Mouse (Mus musculus): ENCODE results near the gene Chaf1a. TPM values are rescaled to one million over a fixed set of nuclear protein-coding genes. Genes with fewer than 3 reads are reported as not detected.
A peak's percentile ranks its signal among the peaks of the same experiment; 100 is the strongest.

Gene Chaf1a
- polyA plus RNA-seq (2016; fragmentation: Nextera tagmentation; extraction: Ambion mirVana), result 24.0 and 30.0 TPM in 2 replicates

- Histone ChIP-seq H3K27ac (peak within 1 kb of the TSS; percentile 94), H3K4me3 (peak within 1 kb of the TSS; percentile 88), H3K27me3 (ENCODE audit: insufficient read depth, poor library complexity, severe bottlenecking) (no peaks in the 10 kb centered on the region), H3K9me3 (no peaks in the 10 kb centered on the region), H3K4me1 (peaks cover 17% of the 10 kb centered on the region), H3K36me3 (peaks cover 19% of the 10 kb centered on the region)
- peak; percentile 99 for DNase-seq (ENCODE audit: low spot score)
- under 1% methylated on average over 68 of the region's 68 CpGs for WGBS
Observed at GRCm38 (mm10) chr17:56040030-56040856, at the start of gene Chaf1a. Chaf1a (plus strand) TSS chr17:56040439.

- Histone ChIP-seq H3K27ac (no peak overlapping the region), H3K36me3 (peaks cover 2% of the 10 kb centered on the region; the same call in 1 of the 2 replicates), H3K27me3 (ENCODE audit: insufficient read depth, poor library complexity, severe bottlenecking) (peaks cover 22% of the 10 kb centered on the region), H3K4me1 (peaks cover 10% of the 10 kb centered on the region), H3K9me3 (no peaks in the 10 kb centered on the region), H3K4me3 (no peak overlapping the region)
- no peak for DNase-seq (ENCODE audit: low spot score)
- 80% methylated on average over 15 of the region's 15 CpGs for WGBS
Observed at GRCm38 (mm10) chr17:55996007-55996406, 44.2 kb upstream of the Chaf1a start.

- Histone ChIP-seq H3K27me3 (ENCODE audit: insufficient read depth, poor library complexity, severe bottlenecking) (peaks cover 49% of the 10 kb centered on the region), H3K4me3 (peak overlapping the region; percentile 46), H3K36me3 (peaks cover 2% of the 10 kb centered on the region; the same call in 1 of the 2 replicates), H3K27ac (no peak overlapping the region), H3K4me1 (peaks cover 10% of the 10 kb centered on the region), H3K9me3 (no peaks in the 10 kb centered on the region)
- no peak for DNase-seq (ENCODE audit: low spot score)
- 7% methylated on average over 30 of the region's 30 CpGs for WGBS
Observed at GRCm38 (mm10) chr17:55999794-56000499, 40.3 kb upstream of the Chaf1a start.

GRCm38 (mm10) chr17:56003000-56003399 lies 37.2 kb upstream of the Chaf1a start:
- Histone ChIP-seq H3K9me3 (no peaks in the 10 kb centered on the region), H3K36me3 (no peaks in the 10 kb centered on the region), H3K4me1 (peaks cover 28% of the 10 kb centered on the region), H3K27ac (no peak overlapping the region), H3K4me3 (no peak overlapping the region), H3K27me3 (ENCODE audit: insufficient read depth, poor library complexity, severe bottlenecking) (peaks cover 50% of the 10 kb centered on the region)
- 75% methylated on average over 3 of the region's 3 CpGs for WGBS
- no peak for DNase-seq (ENCODE audit: low spot score)

GRCm38 (mm10) chr17:56005415-56006061 lies 34.7 kb upstream of the Chaf1a start, which contains the start of the genes Stap2 and Mpnd:
Stap2 (minus strand) TSS chr17:56005584.
Mpnd (plus strand) TSS chr17:56005711.
- Histone ChIP-seq H3K9me3 (no peaks in the 10 kb centered on the region), H3K4me3 (peak within 1 kb of the TSS; percentile 27), H3K27me3 (ENCODE audit: insufficient read depth, poor library complexity, severe bottlenecking) (peaks cover 33% of the 10 kb centered on the region), H3K36me3 (no peaks in the 10 kb centered on the region), H3K27ac (peak within 1 kb of the TSS; percentile 2; the same call in 1 of the 2 replicates), H3K4me1 (peaks cover 33% of the 10 kb centered on the region)
- no peak for DNase-seq (ENCODE audit: low spot score)
- WGBS, result 40% methylated on average over 13 of the region's 13 CpGs

GRCm38 (mm10) chr17:56006956-56007355 lies 33.3 kb upstream of the Chaf1a start:
- H3K4me3 ChIP-seq, result 0 out of 2 replicates have a peak overlapping the region, but pooled peaks have one; percentile 8
- WGBS, result 41% methylated on average over 10 of the region's 10 CpGs

GRCm38 (mm10) chr17:56007444-56008355 lies 32.5 kb upstream of the Chaf1a start:
- WGBS, result 27% methylated on average over 14 of the region's 14 CpGs
- H3K4me3 ChIP-seq, result peak overlapping the region; percentile 80
- peaks cover 19% of the 10 kb centered on the region for H3K36me3 ChIP-seq
- peaks cover 37% of the 10 kb centered on the region for H3K4me1 ChIP-seq
- H3K27ac ChIP-seq, result peak overlapping the region; percentile 88
- no peak for DNase-seq (ENCODE audit: low spot score)
- peaks cover 15% of the 10 kb centered on the region; the same call in 1 of the 2 replicates for H3K27me3 ChIP-seq (ENCODE audit: insufficient read depth, poor library complexity, severe bottlenecking)
- no peaks in the 10 kb centered on the region for H3K9me3 ChIP-seq

More at GRCm38 (mm10) chr17:56006956-56007355, 33.3 kb upstream of the Chaf1a start:
- no peak for DNase-seq (ENCODE audit: low spot score)
- Histone ChIP-seq H3K27me3 (ENCODE audit: insufficient read depth, poor library complexity, severe bottlenecking) (peaks cover 20% of the 10 kb centered on the region; the same call in 1 of the 2 replicates), H3K36me3 (peaks cover 12% of the 10 kb centered on the region), H3K4me1 (peaks cover 37% of the 10 kb centered on the region), H3K9me3 (no peaks in the 10 kb centered on the region), H3K27ac (peak overlapping the region; percentile 88)

GRCm38 (mm10) chr17:56008356-56009087 lies 31.7 kb upstream of the Chaf1a start:
- under 1% methylated on average over 21 of the region's 21 CpGs for WGBS
- DNase-seq (ENCODE audit: low spot score), result peak; percentile 99

GRCm38 (mm10) chr17:56009088-56009961 lies 30.9 kb upstream of the Chaf1a start:
- peak overlapping the region; percentile 88 for H3K27ac ChIP-seq
- H3K9me3 ChIP-seq, result no peaks in the 10 kb centered on the region
- DNase-seq (ENCODE audit: low spot score), result peak; percentile 97
- peaks cover 37% of the 10 kb centered on the region for H3K4me1 ChIP-seq
- H3K36me3 ChIP-seq, result peaks cover 33% of the 10 kb centered on the region
- H3K4me3 ChIP-seq, result peak overlapping the region; percentile 80
- 0 out of 2 replicates have a peak, but pooled peaks cover 4% of the 10 kb centered on the region for H3K27me3 ChIP-seq (ENCODE audit: insufficient read depth, poor library complexity, severe bottlenecking)
- WGBS, result under 1% methylated on average over 62 of the region's 62 CpGs

More at GRCm38 (mm10) chr17:56008356-56009087, 31.7 kb upstream of the Chaf1a start:
- Histone ChIP-seq H3K9me3 (no peaks in the 10 kb centered on the region), H3K27me3 (ENCODE audit: insufficient read depth, poor library complexity, severe bottlenecking) (0 out of 2 replicates have a peak, but pooled peaks cover 7% of the 10 kb centered on the region), H3K4me3 (peak overlapping the region; percentile 80), H3K4me1 (peaks cover 37% of the 10 kb centered on the region), H3K36me3 (peaks cover 26% of the 10 kb centered on the region), H3K27ac (peak overlapping the region; percentile 88)

- no peak for DNase-seq (ENCODE audit: low spot score)
- Histone ChIP-seq H3K27me3 (ENCODE audit: insufficient read depth, poor library complexity, severe bottlenecking) (0 out of 2 replicates have a peak, but pooled peaks cover 1% of the 10 kb centered on the region), H3K4me1 (peaks cover 37% of the 10 kb centered on the region), H3K9me3 (no peaks in the 10 kb centered on the region), H3K27ac (peak overlapping the region; percentile 88), H3K36me3 (peaks cover 37% of the 10 kb centered on the region), H3K4me3 (peak overlapping the region; percentile 80)
- WGBS, result 54% methylated on average over 2 of the region's 2 CpGs
Observed at GRCm38 (mm10) chr17:56009962-56010240, 30.3 kb upstream of the Chaf1a start.
